Mouse (Mus musculus) forebrain, embryonic 14.5 days (tissue): ENCODE results near the gene Gstt1. TPM values are rescaled to one million over a fixed set of nuclear protein-coding genes. Genes with fewer than 3 reads are reported as not detected.
"Not testable (repeated sequence)": the region's sequence is repeated elsewhere in the genome, so short reads cannot be mapped to it uniquely, and the experiment has no call there.

ENCODE experiments used
- ATAC-seq: fragments of 200-750 bp; cut with Nextera tagmentation; 2 replicates; pipeline ENCODE4 v1.8.0; 2017; ENCODE audit warnings: mild to moderate bottlenecking, moderate library complexity
- DNase-seq: peaks from one replicate; pipeline ENCODE4 v3.0.0-alpha.2; 2015; ENCODE audit warnings: low spot score
- H3K27ac ChIP-seq: fragments of 300-500 bp; sonication (generic); 2 replicates; pipeline ENCODE4 v1.5.1; 2014; ENCODE audit warnings: low read depth, mild to moderate bottlenecking, control low read depth, low read length, moderate library complexity
- H3K27me3 ChIP-seq: fragments of 300-500 bp; sonication (generic); replicated peaks from 2 replicates; pipeline ENCODE4 v1.6.1; 2014; ENCODE audit warnings: low read length, control low read depth, mixed read lengths; ENCODE audit not compliant: control insufficient read depth, insufficient read depth
- H3K36me3 ChIP-seq: fragments of 300-500 bp; sonication (generic); 2 replicates; pipeline ENCODE4 v1.6.1; 2014; ENCODE audit warnings: low read length, control low read depth; ENCODE audit not compliant: control insufficient read depth, insufficient read depth
- H3K4me1 ChIP-seq: fragments of 300-500 bp; sonication (generic); 2 replicates; pipeline ENCODE4 v1.6.1; 2014; ENCODE audit warnings: antibody characterized with exemption, low read length, control low read depth; ENCODE audit not compliant: control insufficient read depth, insufficient read depth
- H3K4me2 ChIP-seq: fragments of 300-500 bp; sonication (generic); 2 replicates; pipeline ENCODE4 v1.6.1; 2014; ENCODE audit warnings: mild to moderate bottlenecking, control low read depth, low read length
- H3K4me3 ChIP-seq: fragments of 300-500 bp; sonication (generic); 2 replicates; pipeline ENCODE4 v1.5.1; 2014; ENCODE audit warnings: low read depth, low read length, control low read depth
- H3K9ac ChIP-seq: fragments of 300-500 bp; sonication (generic); 2 replicates; pipeline ENCODE4 v1.6.1; 2014; ENCODE audit warnings: mild to moderate bottlenecking, low read length, control low read depth, moderate library complexity
- H3K9me3 ChIP-seq: fragments of 300-500 bp; sonication (generic); replicated peaks from 2 replicates; pipeline ENCODE4 v1.6.1; 2016; ENCODE audit warnings: low read length, control low read depth, mixed read lengths; ENCODE audit not compliant: control insufficient read depth
- WGBS: fragments of 180-500 bp; shearing (Covaris S2); extraction: QIAGEN DNeasy Blood & Tissue Kit; methylation state at CpG from one replicate; pipeline ENCODE4 v1.1.7; 2014; 5-methylcytosine and 5-hydroxymethylcytosine counted together
- polyA plus RNA-seq: library from polyadenylated mRNA; unstranded; fragments of >200 nt; fragmentation: Nextera tagmentation; extraction: Ambion mirVana; gene quantifications from 2 replicates; pipeline ENCODE4 v1.2.1, GENCODE M21; 2014

Gene Gstt1
- polyA plus RNA-seq, 1 experiment from 2014 or later = 11.5 TPM

DNA sequence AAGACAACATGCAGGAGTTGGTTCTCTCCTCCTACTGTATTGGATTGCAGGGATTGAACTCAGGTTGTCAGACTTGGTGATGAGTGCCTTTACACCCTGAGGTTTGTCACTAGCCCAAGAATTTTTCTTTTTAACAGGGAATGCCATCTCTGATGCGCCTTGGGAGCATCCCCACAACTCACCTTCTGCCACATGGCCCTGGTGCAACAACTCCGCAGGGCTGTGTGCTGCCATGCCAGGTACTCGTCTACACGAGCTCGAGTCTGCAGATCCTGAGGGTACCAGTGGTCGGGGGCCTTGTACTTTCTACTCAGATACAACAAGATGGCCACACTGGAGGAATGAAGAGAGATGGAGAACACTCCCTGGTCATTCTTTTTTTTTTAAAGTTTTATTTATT lies 21.8 kb downstream of the Gstt1 start:
- Histone ChIP-seq H3K4me2 (no peak overlapping the region), H3K4me1 (peaks cover 12% of the 10 kb centered on the region; the same call in 1 of the 2 replicates), H3K9me3 (no peaks in the 10 kb centered on the region), H3K27ac (no peak overlapping the region), H3K27me3 (peaks cover 10% of the 10 kb centered on the region; the same call in 1 of the 2 replicates), H3K9ac (no peak overlapping the region), H3K4me3 (no peak overlapping the region), H3K36me3 (no peaks in the 10 kb centered on the region)
- DNase-seq (no peak), ATAC-seq (no peak)
- whole genome bisulfite sequencing = 89% methylated on average over 6 of the region's 6 CpGs

DNA sequence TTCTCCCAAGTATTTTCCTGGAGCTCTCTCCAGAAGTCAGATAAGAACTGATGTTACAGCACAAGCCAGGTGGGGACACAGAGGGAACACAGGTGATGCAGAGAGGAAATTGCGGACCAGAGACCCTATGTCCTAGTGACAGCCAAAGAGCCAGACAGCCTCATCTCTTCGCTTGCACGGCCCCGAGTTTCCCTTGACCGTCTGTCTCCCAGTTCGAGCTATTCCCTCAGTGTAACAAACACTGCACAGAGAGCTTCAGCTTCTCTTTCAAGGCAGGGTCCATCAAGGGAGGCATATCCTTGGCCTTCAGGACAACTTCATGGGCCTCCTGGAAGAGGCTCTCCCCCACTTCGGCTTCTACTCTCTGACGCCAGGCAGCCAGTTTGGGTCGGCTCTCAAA lies 23.8 kb downstream of the Gstt1 start:
- ATAC-seq = no peak
- H3K27me3 ChIP-seq = peaks cover 4% of the 10 kb centered on the region; the same call in 1 of the 2 replicates
- 89% methylated on average over 9 of the region's 9 CpGs for WGBS

DNA sequence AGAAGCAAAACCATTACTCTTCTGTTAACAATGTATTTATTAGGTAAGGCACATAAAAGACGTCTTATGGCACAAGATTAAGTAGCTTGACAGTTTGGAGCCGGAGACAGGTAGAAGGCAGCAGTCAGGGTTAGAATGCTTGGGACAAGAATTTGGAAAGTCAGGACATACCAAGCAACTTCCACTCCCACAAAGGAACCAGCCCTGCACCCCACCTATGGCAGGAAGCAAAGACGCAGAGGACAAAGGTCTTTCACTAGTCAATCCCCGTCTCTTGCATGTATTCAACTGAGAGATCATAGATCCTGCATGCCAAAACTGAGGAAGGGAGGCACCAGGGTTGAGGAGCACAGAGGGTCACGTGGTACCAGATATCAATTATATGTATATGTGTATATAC lies 24.3 kb downstream of the Gstt1 start:
- no peak overlapping the region for H3K27ac ChIP-seq
- no peak overlapping the region; the same call in 1 of the 2 replicates for H3K4me2 ChIP-seq
- DNase-seq (no peak), ATAC-seq (no peak)
- no peak overlapping the region for H3K9ac ChIP-seq
- no peaks in the 10 kb centered on the region for H3K9me3 ChIP-seq
- no peaks in the 10 kb centered on the region for H3K36me3 ChIP-seq
- H3K4me3 ChIP-seq = no peak overlapping the region
- H3K4me1 ChIP-seq = peaks cover 3% of the 10 kb centered on the region; the same call in 1 of the 2 replicates
- 86% methylated on average over 5 of the region's 5 CpGs for WGBS
- H3K27me3 ChIP-seq = no peaks in the 10 kb centered on the region; the same call in 1 of the 2 replicates

More for the DNA sequence above, 23.8 kb downstream of the Gstt1 start:
- H3K4me3 ChIP-seq = no peak overlapping the region
- no peaks in the 10 kb centered on the region for H3K9me3 ChIP-seq
- H3K36me3 ChIP-seq = no peaks in the 10 kb centered on the region
- H3K4me2 ChIP-seq = no peak overlapping the region
- no peak overlapping the region for H3K27ac ChIP-seq
- peaks cover 3% of the 10 kb centered on the region; the same call in 1 of the 2 replicates for H3K4me1 ChIP-seq
- DNase-seq = no peak
- H3K9ac ChIP-seq = no peak overlapping the region

DNA sequence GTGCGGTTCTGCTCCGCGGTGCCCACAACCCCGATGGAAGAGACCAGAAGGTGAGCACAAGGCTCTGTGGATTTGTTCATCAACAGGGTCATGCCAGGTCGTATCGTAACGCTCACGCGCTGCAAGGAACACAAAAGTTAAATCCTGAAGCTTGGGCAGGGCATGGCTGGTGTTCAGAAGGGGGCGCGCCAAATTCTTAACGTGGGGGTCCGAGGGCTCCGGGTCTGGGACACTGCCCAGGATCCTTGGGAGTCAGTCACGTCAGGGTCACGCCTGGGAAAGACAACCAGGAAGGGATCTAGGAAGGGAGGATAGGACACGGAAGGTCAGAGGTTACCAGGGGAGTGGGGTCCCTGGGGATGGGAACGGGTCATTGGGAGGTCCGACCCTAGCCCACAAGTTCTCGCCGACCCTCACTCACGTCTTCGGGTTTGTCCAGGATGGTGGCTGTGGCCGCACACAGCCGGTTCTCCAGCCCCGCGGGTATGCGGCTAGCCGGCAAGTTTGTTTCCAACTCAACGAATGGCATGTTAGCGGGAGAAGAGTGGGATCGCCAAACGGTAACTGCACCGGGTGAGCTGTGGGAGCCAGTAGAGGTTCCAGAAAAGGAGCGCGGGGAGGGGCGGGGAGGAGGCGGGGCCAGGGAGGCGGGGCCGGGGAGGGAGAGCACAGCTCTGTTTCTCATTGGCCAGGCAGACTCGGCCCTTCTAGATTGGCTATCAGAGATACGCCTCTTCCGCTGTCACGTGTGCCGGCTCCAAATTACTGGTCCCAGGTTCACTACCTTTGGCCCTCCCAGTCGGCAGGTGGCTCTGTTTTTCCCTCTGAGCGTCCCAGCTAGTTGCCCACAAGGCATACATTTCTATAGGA lies 25.4 kb downstream of the Gstt1 start, which contains the start of gene Ddt:
Gene Ddt (minus strand): TSS at position 620 of the 870 bp plus-strand sequence.
- Histone ChIP-seq H3K27me3 (no peaks in the 10 kb centered on the region; the same call in 1 of the 2 replicates), H3K4me1 (peaks cover 3% of the 10 kb centered on the region; the same call in 1 of the 2 replicates), H3K4me2 (peak within 1 kb of the TSS; percentile 81), H3K36me3 (no peaks in the 10 kb centered on the region), H3K4me3 (peak within 1 kb of the TSS; percentile 53), H3K27ac (no peak within 1 kb of the TSS), H3K9me3 (no peaks in the 10 kb centered on the region), H3K9ac (peak within 1 kb of the TSS; percentile 70)
- peak; percentile 98 for ATAC-seq
- DNase-seq = peak; percentile 94
- under 1% methylated on average over 43 of the region's 47 CpGs for WGBS

DNA sequence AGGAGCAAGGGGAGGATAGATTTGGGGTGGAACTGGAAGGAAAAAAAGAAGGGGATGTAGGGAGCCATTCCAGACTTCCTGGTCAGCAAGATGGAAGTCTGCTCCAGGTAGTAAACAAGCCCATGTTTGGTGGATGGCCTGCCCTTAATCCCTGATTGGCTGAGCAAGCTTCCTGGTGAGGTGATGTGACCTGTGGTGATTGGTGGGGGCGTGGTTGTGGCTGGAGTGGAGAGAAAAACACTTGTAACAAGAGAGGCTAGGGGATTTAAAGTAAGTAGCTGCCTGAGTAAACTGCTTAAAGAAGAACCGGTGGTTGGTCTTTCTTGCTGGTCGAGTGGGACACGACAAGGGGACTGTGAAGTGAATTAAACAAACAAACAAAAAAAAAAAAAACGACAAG lies 30.6 kb downstream of the Gstt1 start:
- ATAC-seq, H3K9me3 ChIP-seq, H3K4me1 ChIP-seq, H3K27ac ChIP-seq, H3K27me3 ChIP-seq, H3K36me3 ChIP-seq, DNase-seq, H3K4me2 ChIP-seq, H3K9ac ChIP-seq, H3K4me3 ChIP-seq: not testable (repeated sequence)
- WGBS = 25% methylated on average over 5 of the region's 5 CpGs

DNA sequence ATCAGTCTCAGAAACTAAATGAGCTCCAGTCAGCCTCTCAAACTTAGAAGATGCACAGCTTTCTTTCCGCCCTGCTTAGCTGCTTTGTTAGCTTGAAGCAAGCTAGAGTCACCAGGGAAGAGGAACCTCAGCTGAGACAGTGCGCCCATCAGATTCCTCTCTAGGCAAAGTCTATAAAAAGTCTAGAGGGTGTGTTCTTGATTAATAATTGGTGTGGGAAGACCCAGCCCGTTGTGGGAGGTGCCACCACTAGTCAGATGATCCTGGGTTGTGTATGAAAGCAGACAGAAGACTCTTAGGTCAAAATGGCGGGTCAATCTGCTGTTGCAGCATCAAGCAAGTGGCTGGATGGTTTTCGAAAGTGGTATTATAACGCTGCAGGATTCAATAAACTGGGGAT lies 31.5 kb downstream of the Gstt1 start:
- Histone ChIP-seq H3K9ac (no peak overlapping the region), H3K36me3 (no peaks in the 10 kb centered on the region), H3K4me1 (0 out of 2 replicates have a peak, but pooled peaks cover 3% of the 10 kb centered on the region), H3K27me3 (no peaks in the 10 kb centered on the region), H3K4me2 (no peak overlapping the region), H3K4me3 (no peak overlapping the region), H3K27ac (no peak overlapping the region), H3K9me3 (no peaks in the 10 kb centered on the region)
- DNase-seq (no peak), ATAC-seq (no peak)
- 87% methylated on average over 6 of the region's 6 CpGs for WGBS

DNA sequence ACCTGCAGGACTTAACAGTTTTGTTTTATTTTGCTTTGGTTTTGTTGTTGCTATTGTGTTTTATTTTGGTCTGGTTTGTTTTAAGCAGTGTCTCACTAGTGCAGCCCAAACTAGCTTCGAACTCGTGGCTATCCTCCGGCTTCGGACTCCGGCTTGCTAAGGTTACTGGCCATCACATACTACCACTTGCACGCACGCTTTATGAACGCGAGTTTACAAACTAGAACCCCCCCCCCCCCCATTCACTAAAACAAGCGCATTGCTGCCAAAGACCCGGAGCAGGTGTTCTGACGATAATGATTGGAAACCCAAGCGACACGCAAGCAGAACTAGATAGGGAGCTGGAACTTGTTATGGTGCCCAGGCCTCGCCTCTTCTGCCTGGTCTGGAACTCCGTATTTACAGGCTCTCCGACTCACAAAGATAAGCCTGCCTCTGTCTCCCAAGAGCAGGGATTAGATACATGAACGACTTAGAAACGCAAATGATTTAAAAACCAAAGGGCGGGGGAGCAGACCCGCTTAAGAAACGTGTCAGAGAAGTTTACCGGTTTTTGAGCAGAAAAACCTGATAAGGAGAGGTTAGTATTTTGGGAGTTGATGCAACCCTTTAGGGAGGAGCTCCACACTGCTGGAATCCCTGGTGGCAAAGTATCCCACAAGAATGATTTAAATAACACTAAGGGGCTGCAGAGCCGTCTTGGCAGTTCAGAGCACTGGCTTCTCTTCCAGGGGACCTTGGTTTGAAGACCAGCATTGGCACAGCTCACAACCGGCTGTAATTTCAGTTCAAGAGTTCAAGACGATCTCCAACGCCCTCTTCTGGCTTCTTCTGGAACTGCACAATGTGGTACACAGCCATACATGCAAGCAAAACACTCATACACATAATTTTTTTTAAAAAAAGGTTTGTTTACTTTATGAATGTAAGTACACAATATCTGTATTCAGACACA lies 33.6 kb downstream of the Gstt1 start:
- DNase-seq (peak; percentile 87), ATAC-seq (peak; percentile 57)
- Histone ChIP-seq H3K4me1 (0 out of 2 replicates have a peak, but pooled peaks cover 3% of the 10 kb centered on the region), H3K27ac (peak overlapping the region; percentile 33; the same call in 1 of the 2 replicates), H3K4me2 (peak overlapping the region; percentile 65), H3K9me3 (0 out of 2 replicates have a peak, but pooled peaks cover 2% of the 10 kb centered on the region), H3K27me3 (no peaks in the 10 kb centered on the region), H3K9ac (peak overlapping the region; percentile 82), H3K4me3 (peak overlapping the region; percentile 86), H3K36me3 (no peaks in the 10 kb centered on the region)
- under 1% methylated on average over 27 of the region's 27 CpGs for WGBS

DNA sequence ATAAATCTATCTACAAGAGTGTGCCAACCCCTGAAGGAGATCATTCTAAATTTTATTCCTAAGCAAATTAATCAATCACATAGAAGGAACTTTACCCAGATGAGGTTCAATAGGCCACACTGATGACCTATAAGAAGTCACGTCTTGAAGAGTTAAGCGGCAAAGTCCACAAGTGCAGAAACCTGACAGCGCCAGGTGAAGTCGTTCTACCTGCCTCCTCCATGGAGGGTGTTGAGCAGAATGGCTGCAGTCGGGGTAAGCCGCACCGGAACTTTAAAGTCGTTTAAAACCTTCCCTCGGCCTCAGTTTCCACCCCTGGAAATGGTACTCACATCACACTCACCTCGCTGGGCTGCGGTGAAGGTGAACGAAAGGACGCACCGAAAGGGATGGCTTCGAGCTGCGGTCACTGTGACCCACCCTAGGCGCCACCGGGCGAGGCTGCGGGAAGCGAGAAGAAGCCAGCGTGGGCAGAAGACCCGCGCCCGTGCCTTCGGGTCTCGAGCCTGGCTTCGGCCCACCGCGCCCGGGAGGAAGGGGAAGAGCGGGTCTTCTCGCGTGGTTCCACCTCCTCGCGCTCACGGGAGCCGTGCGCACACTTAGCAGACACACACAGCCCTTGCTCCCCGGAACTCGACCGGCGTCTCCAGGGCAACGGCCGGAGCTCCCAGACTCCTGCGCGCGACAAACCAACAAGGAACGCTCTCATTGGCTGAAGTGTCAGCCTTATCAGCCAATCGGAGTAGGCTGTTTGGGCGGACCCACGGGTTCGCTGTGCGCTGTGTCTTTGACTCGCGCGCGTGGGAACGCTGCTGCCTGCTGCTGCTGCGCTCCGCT lies 34.5 kb downstream of the Gstt1 start, which contains the start of gene Cabin1:
Gene Cabin1 (minus strand): TSS at position 660 of the 837 bp plus-strand sequence.
- Histone ChIP-seq H3K27me3 (no peaks in the 10 kb centered on the region), H3K9me3 (0 out of 2 replicates have a peak, but pooled peaks cover 2% of the 10 kb centered on the region), H3K4me1 (0 out of 2 replicates have a peak, but pooled peaks cover 3% of the 10 kb centered on the region), H3K36me3 (no peaks in the 10 kb centered on the region), H3K9ac (peak within 1 kb of the TSS; percentile 82), H3K4me2 (peak within 1 kb of the TSS; percentile 65), H3K4me3 (peak within 1 kb of the TSS; percentile 86), H3K27ac (peak within 1 kb of the TSS; percentile 33; the same call in 1 of the 2 replicates)
- peak; percentile 100 for DNase-seq
- ATAC-seq = peak; percentile 100
- WGBS = under 1% methylated on average over 51 of the region's 61 CpGs
